Comparison of ENCODE assay signal across 8 mouse cellular contexts in the genomic region with DNA sequence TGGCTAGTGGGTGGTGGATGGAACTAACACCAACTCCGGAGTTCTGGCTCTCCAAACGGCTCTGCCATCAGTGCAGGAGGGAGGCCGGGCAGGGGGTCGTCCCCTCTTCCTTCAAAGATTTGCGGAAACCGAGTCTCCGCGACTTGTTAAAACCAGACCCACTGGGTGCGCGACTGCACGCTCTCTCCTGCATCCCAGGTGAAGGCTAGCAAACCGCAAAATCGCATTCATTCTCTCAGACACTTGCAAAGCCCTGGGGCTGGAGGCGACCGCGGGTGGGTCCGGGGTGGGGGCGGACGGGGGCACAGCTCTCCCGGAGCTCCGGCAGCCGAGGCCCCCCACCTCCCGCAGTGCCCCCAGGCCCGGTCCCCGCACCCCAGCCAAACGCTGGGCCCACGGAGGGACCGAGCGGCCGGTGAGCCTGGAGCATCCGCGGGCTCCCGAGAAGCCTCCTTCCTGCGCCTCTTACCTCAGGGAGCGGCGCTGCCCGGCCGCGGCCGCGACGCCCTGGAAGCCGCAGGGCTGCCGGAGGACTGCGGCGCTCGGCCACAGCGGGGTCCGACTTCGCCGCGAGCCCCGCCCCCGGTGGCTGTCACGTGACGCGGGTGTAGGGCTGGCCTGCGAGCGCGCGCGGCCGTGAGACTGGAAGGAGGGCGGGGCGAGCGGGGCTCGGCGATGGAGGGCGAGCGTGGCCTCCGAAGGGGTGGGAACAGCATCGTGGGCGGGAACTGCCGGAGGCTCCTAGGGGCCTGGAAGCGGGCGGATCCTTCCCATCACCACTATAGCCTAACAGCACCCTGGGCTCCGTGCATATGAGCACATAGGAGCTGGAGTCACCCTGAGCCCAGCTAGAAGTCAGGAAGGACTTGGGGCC. TPM values are rescaled to one million over a fixed set of nuclear protein-coding genes. Genes with fewer than 3 reads are reported as not detected.
DNase-seq lines count a peak whose midpoint lies in the region; ATAC-seq lines count a peak whose summit lies in the region.

A gene (minus strand): TSS at position 584 of the 874 bp plus-strand sequence.

- no peaks in the 10 kb centered on the region for H3K9me3 ChIP-seq in embryonic facial prominence, embryonic 14.5 days (ENCODE audit: control insufficient read depth, low read length)

- H3K27me3 ChIP-seq in embryonic facial prominence, embryonic 14.5 days (replicated peaks; ENCODE audit: control insufficient read depth, insufficient read depth, low read length), result no peaks in the 10 kb centered on the region

- H3K4me3 ChIP-seq in embryonic facial prominence, embryonic 14.5 days (ENCODE audit: low read depth, low read length), result peak within 1 kb of the TSS; percentile 97

- peak within 1 kb of the TSS; percentile 80 for H3K27ac ChIP-seq in embryonic facial prominence, embryonic 14.5 days (replicated peaks; ENCODE audit: low read depth, low read length)

- peak within 1 kb of the TSS; percentile 56 for H3K4me2 ChIP-seq in embryonic facial prominence, embryonic 14.5 days (ENCODE audit: low read depth, low read length)

- peak; percentile 96 for ATAC-seq in embryonic facial prominence, embryonic 14.5 days (ENCODE audit: low read depth)
- ATAC-seq in monocyte, adult 5-6 weeks (replicated peaks; ENCODE audit: insufficient number of reproducible peaks, low FRiP score, low TSS enrichment, poor library complexity, severe bottlenecking), result peak; percentile 91

- WGBS in embryonic facial prominence, embryonic 14.5 days, result 1% methylated on average over 35 of the region's 77 CpGs

- H3K9ac ChIP-seq in embryonic facial prominence, embryonic 14.5 days (ENCODE audit: low read depth, low read length), result peak within 1 kb of the TSS; percentile 95

- peaks cover 8% of the 10 kb centered on the region for H3K4me1 ChIP-seq in embryonic facial prominence, embryonic 14.5 days (ENCODE audit: control insufficient read depth, insufficient read depth, low read length)

- no peaks in the 10 kb centered on the region for H3K36me3 ChIP-seq in embryonic facial prominence, embryonic 14.5 days (ENCODE audit: control insufficient read depth, insufficient read depth, low read length)

- DNase-seq in 416B (ENCODE audit: low read depth) (peak; percentile 91), liver (peak; percentile 98)
- DNase-seq in adrenal gland, postnatal 4 days (ENCODE audit: low spot score in 2 of 2), result peak; percentile 84 to 90
- peak; percentile 97 for DNase-seq in embryonic facial prominence, embryonic 14.5 days (ENCODE audit: low spot score)
- peak; percentile 89 for DNase-seq in heart, adult 8-10 months (ENCODE audit: low spot score)
- DNase-seq in kidney, adult 9 months, result peak; percentile 91
- peak; percentile 93 to 96 for DNase-seq in spleen, postnatal 4 days (ENCODE audit: low spot score in 2 of 2)

RNA-seq across cellular contexts. Expression of the gene that starts here (rescaled TPM):
- total RNA-seq in adrenal gland, postnatal 4 days (2021), result 10 to 100 TPM; 17.8 to 18.8 TPM
- polyA plus RNA-seq in embryonic facial prominence, embryonic 14.5 days (2014; fragmentation: Nextera tagmentation; extraction: Ambion mirVana), result 14.7 and 15.7 TPM in 2 replicates
- 10 to 100 TPM in 3 of 4 experiments, 1 to 10 TPM in 1; 8.2 to 11.5 (median 10.7) TPM for total RNA-seq in heart, adult 8-10 months (2022)
- total RNA-seq in monocyte, adult 5-6 weeks (2017), result 0.10 to 8.7 TPM (median 4.6 TPM) in 3 replicates

Comparison
In these comparisons a context has a peak if more than half of its experiments do, and no peak if none do; other contexts are left out.
1. Peak in every context shown above with its lines: DNase-seq, ATAC-seq, H3K4me3 ChIP-seq and H3K27ac ChIP-seq.